Mouse (Mus musculus) liver, embryonic 13.5 days (tissue): ENCODE measurements at regions not wholly inside any gene's neighbourhood (a gene's known extent, or its start where the extent isn't known, plus 50 kb on each side); places are given as distances from the start of the nearest gene placed in this dataset.

ENCODE experiments used
- ATAC-seq: fragments of 200-750 bp; cut with Nextera tagmentation; 2 replicates; pipeline ENCODE4 v1.8.0; 2017; ENCODE audit warnings: low read depth, mild to moderate bottlenecking, moderate number of reproducible peaks, moderate library complexity
- DNase-seq: peaks from one replicate; pipeline ENCODE4 v3.0.0; 2022
- H3K27ac ChIP-seq: fragments of 300-500 bp; sonication (generic); 2 replicates; pipeline ENCODE4 v1.5.1; 2015; ENCODE audit warnings: moderate library complexity, mild to moderate bottlenecking, inconsistent platforms
- H3K27me3 ChIP-seq: fragments of 300-500 bp; sonication (generic); 2 replicates; pipeline ENCODE4 v1.6.1; 2015; ENCODE audit warnings: mild to moderate bottlenecking, inconsistent platforms
- H3K36me3 ChIP-seq: fragments of 300-500 bp; sonication (generic); 2 replicates; pipeline ENCODE4 v1.6.1; 2015; ENCODE audit warnings: mild to moderate bottlenecking, inconsistent platforms
- H3K4me1 ChIP-seq: fragments of 300-500 bp; sonication (generic); replicated peaks from 2 replicates; pipeline ENCODE4 v1.6.1; 2015; ENCODE audit warnings: inconsistent platforms
- H3K4me2 ChIP-seq: fragments of 300-500 bp; sonication (generic); 2 replicates; pipeline ENCODE4 v1.6.1; 2015; ENCODE audit warnings: inconsistent platforms, mild to moderate bottlenecking, moderate library complexity
- H3K4me3 ChIP-seq: fragments of 300-500 bp; sonication (generic); replicated peaks from 2 replicates; pipeline ENCODE4 v1.5.1; 2015; ENCODE audit warnings: mild to moderate bottlenecking, inconsistent platforms
- H3K9ac ChIP-seq: fragments of 300-500 bp; sonication (generic); 2 replicates; pipeline ENCODE4 v1.6.1; 2015; ENCODE audit warnings: mild to moderate bottlenecking, inconsistent platforms
- H3K9me3 ChIP-seq: fragments of 300-500 bp; sonication (generic); replicated peaks from 2 replicates; pipeline ENCODE4 v1.6.1; 2016; ENCODE audit warnings: inconsistent platforms
- WGBS: fragments of 180-500 bp; shearing (Covaris S2); methylation state at CpG from one replicate; pipeline ENCODE4 v1.1.7; 2015; ENCODE audit not compliant: insufficient replicate concordance; 5-methylcytosine and 5-hydroxymethylcytosine counted together

GRCm38 (mm10) chr12:77135067-77135466 is 102.9 kb upstream of the Fut8 start:
- peaks cover 13% of the 10 kb centered on the region for H3K4me1 ChIP-seq
- 54% methylated on average over 3 of the region's 3 CpGs for WGBS
- H3K27ac ChIP-seq = no peak overlapping the region
- no peak overlapping the region for H3K4me3 ChIP-seq
- ATAC-seq (no peak), DNase-seq (no peak)
- no peak overlapping the region for H3K9ac ChIP-seq
- H3K36me3 ChIP-seq = no peaks in the 10 kb centered on the region
- no peak overlapping the region for H3K4me2 ChIP-seq
- no peaks in the 10 kb centered on the region for H3K27me3 ChIP-seq
- H3K9me3 ChIP-seq = no peaks in the 10 kb centered on the region

GRCm38 (mm10) chr12:77134306-77135010 is 103.5 kb upstream of the Fut8 start:
- Histone ChIP-seq H3K4me3 (no peak overlapping the region), H3K9me3 (no peaks in the 10 kb centered on the region), H3K36me3 (no peaks in the 10 kb centered on the region), H3K27ac (no peak overlapping the region), H3K27me3 (no peaks in the 10 kb centered on the region), H3K4me2 (no peak overlapping the region), H3K4me1 (peaks cover 13% of the 10 kb centered on the region), H3K9ac (no peak overlapping the region)
- WGBS = 20% methylated on average over 9 of the region's 9 CpGs
- DNase-seq (no peak), ATAC-seq (no peak)

- no peak for ATAC-seq
- 40% methylated on average over 5 of the region's 5 CpGs for WGBS
- DNase-seq = no peak
- H3K4me1 ChIP-seq = peaks cover 13% of the 10 kb centered on the region
- H3K27me3 ChIP-seq = no peaks in the 10 kb centered on the region
- H3K4me3 ChIP-seq = no peak overlapping the region
- no peak overlapping the region for H3K9ac ChIP-seq
- H3K9me3 ChIP-seq = no peaks in the 10 kb centered on the region
- no peak overlapping the region for H3K27ac ChIP-seq
- H3K4me2 ChIP-seq = no peak overlapping the region
- no peaks in the 10 kb centered on the region for H3K36me3 ChIP-seq
Observed at GRCm38 (mm10) chr12:77133465-77134305, 104.2 kb upstream of the Fut8 start.

GRCm38 (mm10) chr12:77131328-77131727 is 106.6 kb upstream of the Fut8 start:
- no peak for DNase-seq
- Histone ChIP-seq H3K27me3 (no peaks in the 10 kb centered on the region), H3K9ac (no peak overlapping the region), H3K4me1 (peaks cover 13% of the 10 kb centered on the region), H3K36me3 (no peaks in the 10 kb centered on the region), H3K4me2 (no peak overlapping the region), H3K9me3 (no peaks in the 10 kb centered on the region), H3K27ac (no peak overlapping the region), H3K4me3 (no peak overlapping the region)
- ATAC-seq = no peak
- WGBS = 18% methylated on average over 7 of the region's 7 CpGs

- H3K4me1 ChIP-seq = peaks cover 13% of the 10 kb centered on the region
- DNase-seq = no peak
- no peaks in the 10 kb centered on the region for H3K9me3 ChIP-seq
- no peaks in the 10 kb centered on the region for H3K27me3 ChIP-seq
- no peak overlapping the region for H3K27ac ChIP-seq
- H3K36me3 ChIP-seq = no peaks in the 10 kb centered on the region
- 27% methylated on average over 6 of the region's 6 CpGs for WGBS
- H3K4me2 ChIP-seq = no peak overlapping the region
- ATAC-seq = no peak
- H3K4me3 ChIP-seq = no peak overlapping the region
- H3K9ac ChIP-seq = no peak overlapping the region
Observed at GRCm38 (mm10) chr12:77130526-77130925, 107.4 kb upstream of the Fut8 start.

- peaks cover 7% of the 10 kb centered on the region; the same call in 1 of the 2 replicates for H3K4me1 ChIP-seq
- no peaks in the 10 kb centered on the region for H3K9me3 ChIP-seq
- 27% methylated on average over 1 of the region's 1 CpGs for WGBS
- no peak overlapping the region for H3K4me3 ChIP-seq
- no peak overlapping the region for H3K9ac ChIP-seq
- no peak overlapping the region for H3K27ac ChIP-seq
- H3K4me2 ChIP-seq = no peak overlapping the region
- ATAC-seq = no peak
- DNase-seq = no peak
- no peaks in the 10 kb centered on the region for H3K36me3 ChIP-seq
- H3K27me3 ChIP-seq = no peaks in the 10 kb centered on the region
Observed at GRCm38 (mm10) chr12:77124267-77124666, 113.7 kb upstream of the Fut8 start.

- Histone ChIP-seq H3K9me3 (no peaks in the 10 kb centered on the region), H3K27me3 (no peaks in the 10 kb centered on the region), H3K4me1 (no peaks in the 10 kb centered on the region), H3K27ac (no peak overlapping the region), H3K9ac (no peak overlapping the region), H3K36me3 (no peaks in the 10 kb centered on the region), H3K4me3 (no peak overlapping the region), H3K4me2 (no peak overlapping the region)
- ATAC-seq (no peak), DNase-seq (no peak)
- 58% methylated on average over 2 of the region's 2 CpGs for WGBS
Observed at GRCm38 (mm10) chr12:77113516-77113915, 124.4 kb upstream of the Fut8 start.

- no peak overlapping the region for H3K4me3 ChIP-seq
- DNase-seq = no peak
- no peaks in the 10 kb centered on the region for H3K27me3 ChIP-seq
- H3K4me2 ChIP-seq = no peak overlapping the region
- WGBS = 57% methylated on average over 2 of the region's 2 CpGs
- no peak overlapping the region for H3K27ac ChIP-seq
- H3K36me3 ChIP-seq = no peaks in the 10 kb centered on the region
- H3K9ac ChIP-seq = no peak overlapping the region
- H3K4me1 ChIP-seq = no peaks in the 10 kb centered on the region
- H3K9me3 ChIP-seq = no peaks in the 10 kb centered on the region
- ATAC-seq = no peak
Observed at GRCm38 (mm10) chr12:77112133-77112532, 125.8 kb upstream of the Fut8 start.

- H3K27ac ChIP-seq = no peak overlapping the region
- WGBS = 78% methylated on average over 3 of the region's 3 CpGs
- no peak for ATAC-seq
Observed at GRCm38 (mm10) chr12:77107251-77107650, 130.7 kb upstream of the Fut8 start.

GRCm38 (mm10) chr12:77105887-77106600 is 131.9 kb upstream of the Fut8 start:
- Histone ChIP-seq H3K9ac (no peak overlapping the region), H3K4me3 (no peak overlapping the region), H3K9me3 (no peaks in the 10 kb centered on the region), H3K36me3 (no peaks in the 10 kb centered on the region), H3K4me2 (no peak overlapping the region), H3K27me3 (no peaks in the 10 kb centered on the region), H3K27ac (no peak overlapping the region), H3K4me1 (peaks cover 9% of the 10 kb centered on the region)
- ATAC-seq (no peak), DNase-seq (no peak)
- WGBS = 37% methylated on average over 4 of the region's 4 CpGs

More at GRCm38 (mm10) chr12:77107251-77107650, 130.7 kb upstream of the Fut8 start:
- no peaks in the 10 kb centered on the region for H3K36me3 ChIP-seq
- peaks cover 8% of the 10 kb centered on the region for H3K4me1 ChIP-seq
- no peaks in the 10 kb centered on the region for H3K27me3 ChIP-seq
- no peak overlapping the region for H3K4me3 ChIP-seq
- no peak for DNase-seq
- H3K9me3 ChIP-seq = no peaks in the 10 kb centered on the region
- no peak overlapping the region for H3K9ac ChIP-seq
- H3K4me2 ChIP-seq = no peak overlapping the region

- DNase-seq (no peak), ATAC-seq (no peak)
- Histone ChIP-seq H3K27me3 (no peaks in the 10 kb centered on the region), H3K36me3 (no peaks in the 10 kb centered on the region), H3K4me1 (peaks cover 11% of the 10 kb centered on the region), H3K9me3 (no peaks in the 10 kb centered on the region), H3K9ac (no peak overlapping the region), H3K4me3 (no peak overlapping the region), H3K27ac (no peak overlapping the region), H3K4me2 (no peak overlapping the region)
- 29% methylated on average over 2 of the region's 2 CpGs for WGBS
Observed at GRCm38 (mm10) chr12:77100482-77100881, 137.4 kb upstream of the Fut8 start.
